Mouse (Mus musculus): Measurements from ENCODE around the gene Gm47996. TPM values are rescaled to one million over a fixed set of nuclear protein-coding genes. Genes with fewer than 3 reads are reported as not detected.

Gm47996 gene
- total and polyA plus RNA-seq, 3 experiments: not detected

GRCm38 (mm10) chr1:151236141-151236930 lies 26.4 kb downstream of the Gm47996 start:
- DNase-seq (ENCODE audit: low read depth, low spot score): no peak

GRCm38 (mm10) chr1:151237780-151238179 lies 27.8 kb downstream of the Gm47996 start:
- H3K27me3 ChIP-seq (ENCODE audit: control insufficient read depth in 1 of 2, insufficient read depth in 2 of 2, low read length in 2 of 2): no peaks in the 10 kb centered on the region; a peak in 1 of 4 replicates
- H3K36me3 ChIP-seq (ENCODE audit: control insufficient read depth in 1 of 2, insufficient read depth in 2 of 2, low read length in 2 of 2): peaks cover 0 to 3% of the 10 kb centered on the region in 2 experiments; a peak in 1 of 4 replicates
- no peaks in the 10 kb centered on the region for H3K79me2 ChIP-seq (ENCODE audit: control insufficient read depth, insufficient read depth, low read length, poor library complexity)
- H3K9ac ChIP-seq (ENCODE audit: control insufficient read depth, low read depth, low read length, poor library complexity, severe bottlenecking): no peak overlapping the region
- H3K27ac ChIP-seq (ENCODE audit: control insufficient read depth, low read depth, low read length): no peak overlapping the region
- TF ChIP-seq ZNF384 (IDR thresholded peaks at IDR 0.05; ENCODE audit: low read depth, low read length) (no peak), CHD2 (IDR thresholded peaks at IDR 0.05; ENCODE audit: low read length) (no peak), RCOR1 (IDR thresholded peaks at IDR 0.05; ENCODE audit: low read depth, low read length) (no peak), ZC3H11A (IDR thresholded peaks at IDR 0.05; ENCODE audit: low read depth, low read length) (no peak), MYB (IDR thresholded peaks at IDR 0.05; ENCODE audit: low read depth, low read length) (no peak), MXI1 (IDR thresholded peaks at IDR 0.05; ENCODE audit: low read depth, low read length) (no peak), CHD1 (IDR thresholded peaks at IDR 0.05; ENCODE audit: low read depth, low read length) (no peak), MYC (IDR thresholded peaks at IDR 0.05; ENCODE audit: low read depth, low read length) (no peak), USF1 (IDR thresholded peaks at IDR 0.05; ENCODE audit: low read depth, low read length) (no peak), MAFK (IDR thresholded peaks at IDR 0.05; ENCODE audit: borderline replicate concordance, low read depth, low read length) (no peak), POLR2AphosphoS2 (IDR thresholded peaks at IDR 0.05; ENCODE audit: low read length) (no peak), MAX (IDR thresholded peaks at IDR 0.05; ENCODE audit: low read length) (no peak)
- no peak for DNase-seq (ENCODE audit: low read depth, low spot score)
- H3K9me3 ChIP-seq (replicated peaks; ENCODE audit: insufficient read depth, low read length): no peaks in the 10 kb centered on the region
- no peak overlapping the region for H3K4me3 ChIP-seq (ENCODE audit: control insufficient read depth in 1 of 2, insufficient read depth in 1 of 2, low read depth in 2 of 2, low read length in 2 of 2)
- peaks cover 0 to 5% of the 10 kb centered on the region in 2 experiments; a peak in 2 of 4 replicates for H3K4me1 ChIP-seq (ENCODE audit: control insufficient read depth in 1 of 2, insufficient read depth in 2 of 2, low read length in 2 of 2)

More at GRCm38 (mm10) chr1:151236141-151236930, 26.4 kb downstream of the Gm47996 start:
- H3K9me3 ChIP-seq (replicated peaks; ENCODE audit: insufficient read depth, low read length): no peaks in the 10 kb centered on the region
- H3K27me3 ChIP-seq (ENCODE audit: control insufficient read depth in 1 of 2, insufficient read depth in 2 of 2, low read length in 2 of 2): no peaks in the 10 kb centered on the region; a peak in 1 of 4 replicates
- peaks cover 0 to 3% of the 10 kb centered on the region in 2 experiments; a peak in 1 of 4 replicates for H3K36me3 ChIP-seq (ENCODE audit: control insufficient read depth in 1 of 2, insufficient read depth in 2 of 2, low read length in 2 of 2)
- H3K4me1 ChIP-seq (ENCODE audit: control insufficient read depth in 1 of 2, insufficient read depth in 2 of 2, low read length in 2 of 2): peaks cover 0 to 5% of the 10 kb centered on the region in 2 experiments; a peak in 2 of 4 replicates
- no peak overlapping the region for H3K9ac ChIP-seq (ENCODE audit: control insufficient read depth, low read depth, low read length, poor library complexity, severe bottlenecking)
- TF ChIP-seq ZNF384 (IDR thresholded peaks at IDR 0.05; ENCODE audit: low read depth, low read length): no peak
- TF ChIP-seq UBTF (IDR thresholded peaks at IDR 0.05; ENCODE audit: borderline replicate concordance, insufficient read depth, low read depth, low read length): no peak
- TF ChIP-seq MXI1 (IDR thresholded peaks at IDR 0.05; ENCODE audit: low read depth, low read length): no peak
- TF ChIP-seq POLR2AphosphoS5 (IDR thresholded peaks at IDR 0.05; ENCODE audit: borderline replicate concordance, low read depth, low read length): no peak
- no peak for TF ChIP-seq USF2 (IDR thresholded peaks at IDR 0.05; ENCODE audit: borderline replicate concordance in 1 of 2, insufficient read depth in 1 of 2, low read depth in 1 of 2, low read length in 2 of 2)
- TF ChIP-seq SIN3A (IDR thresholded peaks at IDR 0.05; ENCODE audit: low read length): no peak
- TF ChIP-seq TBP (IDR thresholded peaks at IDR 0.05; ENCODE audit: low read depth, low read length): no peak
- TF ChIP-seq EP300 (IDR thresholded peaks at IDR 0.05; ENCODE audit: low read depth in 1 of 2, low read length in 2 of 2): no peak
- TF ChIP-seq SMC3 (IDR thresholded peaks at IDR 0.05; ENCODE audit: low read depth, low read length): no peak
- H3K79me2 ChIP-seq (ENCODE audit: control insufficient read depth, insufficient read depth, low read length, poor library complexity): no peaks in the 10 kb centered on the region
- no peak overlapping the region for H3K27ac ChIP-seq (ENCODE audit: control insufficient read depth, low read depth, low read length)
- no peak overlapping the region for H3K4me3 ChIP-seq (ENCODE audit: control insufficient read depth in 1 of 2, insufficient read depth in 1 of 2, low read depth in 2 of 2, low read length in 2 of 2)

All from MEL (cell line).